Mouse (Mus musculus): Measurements from ENCODE around the gene Stim2.

- TF ChIP-seq POLR2A (IDR thresholded peaks at IDR 0.05; ENCODE audit: control insufficient read depth in 1 of 2, insufficient read depth in 1 of 2, low read depth in 1 of 2, low read length in 2 of 2, poor library complexity in 1 of 2) (no peak), EP300 (IDR thresholded peaks at IDR 0.05; ENCODE audit: low read depth in 1 of 2, low read length in 2 of 2) (no peak), RAD21 (IDR thresholded peaks at IDR 0.05; ENCODE audit: low read depth, low read length) (no peak), CTCF (IDR thresholded peaks at IDR 0.05 in 2 of 3, conservative IDR thresholded peaks at IDR 0.05 in 1 of 3; ENCODE audit: control insufficient read depth in 1 of 3, insufficient read depth in 1 of 3, low read depth in 2 of 3, low read length in 3 of 3, poor library complexity in 1 of 3, severe bottlenecking in 1 of 3) (no peak), HCFC1 (IDR thresholded peaks at IDR 0.05; ENCODE audit: low read depth, low read length) (no peak), ZC3H11A (IDR thresholded peaks at IDR 0.05; ENCODE audit: low read depth, low read length) (no peak), GABPA (IDR thresholded peaks at IDR 0.05; ENCODE audit: low read depth, low read length) (no peak), BHLHE40 (IDR thresholded peaks at IDR 0.05; ENCODE audit: borderline replicate concordance, low read depth, low read length) (no peak), ZKSCAN1 (IDR thresholded peaks at IDR 0.05; ENCODE audit: low read depth, low read length) (no peak), MAX (IDR thresholded peaks at IDR 0.05; ENCODE audit: low read length) (no peak)
These were observed 72.2 kb downstream of the Stim2 start for GRCm38 (mm10) chr5:54070549-54070948.

All from MEL (cell line).